Mouse (Mus musculus) cerebellum, adult (tissue): ENCODE data around the gene Arhgap10.

Experiments
- ATAC-seq: cut with Nextera tagmentation; 2 replicates; pipeline ENCODE4 v1.9.2; 2017; ENCODE audit warnings: mild to moderate bottlenecking, moderate library complexity, mixed read lengths; ENCODE audit not compliant: insufficient number of reproducible peaks, low FRiP score, low TSS enrichment

Arhgap10 gene

DNA sequence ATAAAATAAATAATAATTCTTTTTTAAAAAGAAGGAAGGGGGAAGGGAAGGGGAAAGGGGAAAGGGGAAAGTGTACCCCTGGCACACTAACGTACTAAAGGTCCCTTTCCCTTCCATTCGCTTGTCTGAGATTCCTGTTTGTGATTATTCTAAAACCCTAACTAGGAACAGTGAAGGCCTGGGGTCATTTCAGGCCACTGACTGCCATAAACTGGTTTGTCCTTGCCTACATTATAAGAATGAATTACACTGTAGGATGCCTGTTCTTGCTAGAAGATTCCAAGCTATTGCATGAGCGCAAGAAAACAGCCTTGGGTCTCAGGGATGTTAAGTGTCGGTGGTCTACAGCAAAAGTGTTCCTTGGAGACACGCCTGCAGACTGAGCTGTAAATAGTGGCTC, 263.3 kb downstream of the Arhgap10 start:
- ATAC-seq = no peak

DNA sequence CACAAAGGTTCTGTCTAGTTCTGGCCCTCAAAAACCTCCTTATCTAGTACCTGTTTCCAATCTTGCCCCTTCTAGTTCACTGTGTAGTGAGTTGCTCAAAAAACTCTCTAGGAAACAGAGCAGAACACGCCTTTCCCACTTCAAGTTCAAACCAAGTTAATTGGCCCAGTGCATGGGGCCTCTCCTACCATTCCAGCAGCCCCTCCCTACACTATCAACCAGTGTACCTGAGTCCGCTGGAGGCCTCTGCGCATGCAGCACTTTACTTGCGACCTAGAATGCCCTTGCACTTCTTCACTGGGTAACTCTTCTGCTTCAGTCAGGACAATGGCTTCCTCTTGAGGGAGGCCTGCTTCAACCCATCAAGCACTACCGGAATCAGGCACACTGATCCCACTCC, 266.6 kb downstream of the Arhgap10 start:
- no peak for ATAC-seq

DNA sequence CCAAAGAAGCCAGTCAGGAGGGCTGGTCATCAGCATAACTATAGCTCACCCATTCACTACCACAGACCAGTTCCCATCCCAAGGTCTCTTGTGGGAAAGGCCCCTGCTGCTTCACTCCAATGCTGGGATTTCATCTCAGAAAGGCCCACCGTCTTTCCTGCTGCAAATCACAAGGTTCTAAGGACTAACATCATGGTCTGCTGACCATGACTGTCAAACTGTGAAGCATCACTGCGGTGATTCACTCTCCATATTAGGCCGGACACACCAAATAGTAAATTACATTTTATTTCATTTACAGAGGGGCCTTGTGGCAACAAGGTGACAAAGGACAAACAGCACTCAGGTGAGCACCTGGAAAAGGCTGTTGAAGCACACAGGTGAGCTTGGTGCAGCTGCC, 267.7 kb downstream of the Arhgap10 start:
- no peak for ATAC-seq

DNA sequence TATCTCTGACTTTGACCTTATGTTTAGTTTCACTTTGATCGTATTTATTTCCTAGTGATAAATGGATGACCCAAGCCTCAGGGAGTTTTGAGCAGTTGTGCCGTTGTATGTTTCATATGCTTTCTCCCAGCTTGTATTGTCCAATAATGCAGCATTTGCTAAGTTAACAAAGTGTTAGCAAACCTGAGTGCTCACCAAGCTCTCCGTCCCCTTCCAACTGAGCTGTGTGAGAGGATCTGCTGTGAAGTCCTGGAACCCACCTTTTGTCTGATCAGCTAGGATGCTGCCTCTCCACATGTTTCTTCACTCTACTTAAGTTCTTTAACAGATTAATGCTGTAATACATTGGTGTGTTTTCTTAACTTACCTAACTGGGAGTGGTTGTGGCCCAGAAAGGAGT, 276.4 kb downstream of the Arhgap10 start:
- ATAC-seq = no peak

DNA sequence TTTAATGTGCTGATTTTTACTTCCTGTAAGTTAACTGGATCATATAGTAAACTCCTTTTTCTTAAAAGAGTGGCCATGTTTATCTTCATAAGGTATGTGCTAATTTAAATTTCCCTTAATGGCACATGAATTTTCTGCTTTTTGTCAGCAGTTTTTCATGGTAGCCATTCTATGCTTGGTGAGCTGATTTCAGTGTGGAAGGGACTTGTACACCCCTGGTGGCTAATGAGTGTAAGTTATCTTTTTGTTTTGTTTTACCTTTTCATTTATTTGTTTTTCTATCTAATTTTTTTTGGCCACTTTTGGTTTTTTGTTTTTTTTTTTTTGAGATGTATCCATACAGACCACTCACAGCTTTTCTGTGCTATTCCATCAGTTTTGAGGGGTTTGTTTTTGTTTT, 278.3 kb downstream of the Arhgap10 start:
- ATAC-seq = no peak

DNA sequence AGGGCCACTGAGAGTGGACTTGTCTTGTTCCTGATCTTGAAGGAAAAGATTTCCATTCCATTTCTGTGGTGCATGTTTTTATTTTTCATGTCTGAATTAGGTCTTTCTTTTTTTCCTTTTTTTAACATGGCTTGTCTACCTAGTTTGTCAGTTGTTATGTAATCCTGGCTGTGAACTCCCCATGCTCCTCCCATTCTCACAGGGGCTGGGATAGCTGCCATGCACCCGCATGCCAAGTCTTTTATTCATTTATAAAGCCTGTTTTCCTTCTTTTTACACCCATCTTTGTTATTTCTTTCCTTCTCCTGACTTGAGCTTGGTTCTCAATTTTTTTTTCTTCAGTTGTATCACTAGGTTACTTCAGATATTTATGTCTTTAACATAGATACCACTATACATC, 281.1 kb downstream of the Arhgap10 start:
- ATAC-seq = no peak

DNA sequence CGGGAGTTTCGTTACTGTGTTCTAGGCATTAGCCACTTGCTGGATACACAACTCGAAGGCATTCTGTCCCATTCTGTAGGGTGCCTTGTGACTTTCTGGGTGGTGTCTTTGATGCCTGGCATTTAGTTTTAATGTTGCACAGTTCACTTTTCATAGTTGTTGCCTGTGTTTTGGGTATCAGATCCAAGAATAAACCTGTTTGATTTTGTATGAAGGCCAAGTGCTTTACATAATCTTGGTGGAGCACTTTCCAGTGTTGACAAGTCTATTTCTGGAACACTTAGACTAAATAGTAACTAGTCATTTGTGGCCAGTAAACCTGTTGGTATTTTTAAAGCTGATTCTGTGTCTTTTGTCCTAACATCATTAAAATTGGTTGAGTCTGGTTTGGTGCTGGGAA, 285.3 kb downstream of the Arhgap10 start:
- ATAC-seq = no peak

DNA sequence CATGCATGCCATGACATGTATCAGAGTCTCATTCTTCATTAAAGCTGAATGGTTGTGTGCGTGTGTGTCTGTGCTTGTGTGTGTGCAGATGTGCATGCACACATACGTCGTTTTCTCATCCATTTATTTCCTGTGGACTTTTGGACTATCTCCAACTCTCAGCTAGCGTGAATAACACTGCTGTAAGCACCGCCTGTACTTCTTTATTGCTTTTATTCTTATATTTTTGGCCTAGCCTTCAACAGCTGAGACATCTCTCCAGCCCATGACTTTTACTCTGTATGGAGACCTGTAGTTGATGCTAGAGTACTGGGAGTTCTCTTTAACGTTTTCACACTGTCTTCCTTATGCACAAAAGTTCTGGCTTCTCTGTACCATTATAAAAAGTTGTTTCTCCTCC, 285.9 kb downstream of the Arhgap10 start:
- no peak for ATAC-seq

DNA sequence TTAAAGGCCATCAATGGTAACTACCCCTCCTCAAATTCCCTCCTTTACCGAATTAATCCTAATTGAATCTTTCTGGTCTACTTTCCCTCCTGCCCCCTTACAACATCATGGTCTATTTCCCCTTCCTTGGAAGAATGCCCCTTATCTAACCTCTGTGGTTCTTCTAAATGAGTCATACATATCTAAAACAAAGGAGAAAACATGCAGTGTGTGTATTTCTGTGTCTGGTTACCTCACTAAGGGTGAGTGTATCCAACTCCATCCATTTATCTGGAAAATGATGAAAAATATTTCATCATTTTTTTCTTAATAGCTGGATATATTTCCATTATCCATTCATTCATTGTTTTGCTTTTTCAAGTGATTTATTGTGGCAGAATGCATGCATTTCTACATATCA, 286.5 kb downstream of the Arhgap10 start:
- ATAC-seq = no peak

DNA sequence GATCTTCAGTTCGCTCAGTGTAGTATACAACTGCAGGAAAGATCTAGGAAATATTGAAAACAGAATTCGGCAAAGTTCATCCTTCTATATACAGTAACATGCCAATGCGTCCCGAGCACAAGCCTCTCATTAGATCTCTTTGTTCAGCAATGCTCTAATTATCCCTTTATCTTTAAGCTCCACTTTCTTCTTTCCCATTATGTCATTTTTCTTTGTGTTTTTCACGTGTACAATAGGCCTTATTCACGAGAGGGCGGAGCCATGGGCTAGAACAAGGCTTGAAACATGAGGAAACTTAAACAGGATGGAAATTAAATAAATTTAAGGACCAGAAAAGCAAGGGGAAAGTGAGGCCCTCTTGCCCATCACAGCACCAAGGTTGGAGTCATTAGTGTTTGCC, 289.1 kb downstream of the Arhgap10 start:
- ATAC-seq = no peak

DNA sequence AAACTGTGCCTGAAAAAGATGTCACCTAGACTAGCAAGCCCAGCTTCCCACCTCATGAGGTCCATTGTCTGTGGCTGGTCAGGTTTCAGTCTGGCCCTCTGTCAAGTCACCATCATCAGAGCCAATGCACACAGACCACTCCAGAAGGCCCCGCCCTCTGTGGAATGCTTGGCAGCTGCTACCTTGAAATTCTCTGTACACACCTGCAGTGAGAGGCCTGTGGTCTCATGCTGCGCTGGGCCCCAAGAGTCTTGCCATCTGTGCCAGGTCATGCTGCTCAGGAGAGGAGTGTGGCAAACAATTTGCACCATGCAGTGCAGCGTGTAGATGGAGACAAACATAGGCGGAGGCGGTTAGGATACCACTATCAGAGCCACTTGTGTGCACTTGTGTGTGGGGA, 290.0 kb downstream of the Arhgap10 start:
- ATAC-seq = peak; percentile 43; the same call in 1 of the 2 replicates

DNA sequence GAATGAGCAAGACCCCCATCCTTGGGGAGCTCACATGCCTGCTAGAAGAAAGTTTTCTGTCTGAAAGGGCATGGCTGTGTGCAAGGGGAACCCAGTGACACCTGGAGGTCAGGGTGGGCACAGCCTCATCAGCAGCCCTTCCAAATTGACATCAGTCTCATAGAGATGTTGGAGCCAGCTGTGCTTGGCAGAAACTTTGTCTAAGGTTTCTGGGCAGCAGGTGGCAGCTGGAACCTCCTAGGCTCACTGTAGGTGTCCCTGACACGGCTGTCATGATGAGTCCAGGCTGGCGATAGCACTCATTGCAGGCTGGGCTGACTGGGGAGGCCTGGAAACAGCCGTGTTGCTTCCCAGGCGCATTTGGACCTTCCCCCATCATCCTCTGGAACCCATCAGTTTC, 294.6 kb downstream of the Arhgap10 start:
- ATAC-seq = no peak

DNA sequence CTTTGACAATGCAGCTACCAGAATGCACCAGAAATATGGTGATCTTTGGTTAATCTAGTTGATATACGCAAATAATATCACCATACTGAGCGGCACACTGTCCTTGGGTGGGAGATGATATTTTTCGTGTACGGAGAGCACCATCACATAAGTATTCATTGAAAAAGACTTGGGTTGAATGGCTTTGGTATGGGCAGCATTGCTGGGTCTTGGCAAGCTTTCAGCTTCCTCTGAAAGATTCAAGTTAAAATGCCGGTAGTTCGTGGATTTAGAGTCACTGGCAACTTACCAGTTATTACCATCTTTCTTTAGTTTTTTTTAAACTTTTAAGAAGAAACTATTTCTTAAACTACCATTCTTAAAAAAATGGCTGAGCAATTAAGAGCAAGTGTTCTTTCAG, 302.6 kb downstream of the Arhgap10 start:
- no peak for ATAC-seq

DNA sequence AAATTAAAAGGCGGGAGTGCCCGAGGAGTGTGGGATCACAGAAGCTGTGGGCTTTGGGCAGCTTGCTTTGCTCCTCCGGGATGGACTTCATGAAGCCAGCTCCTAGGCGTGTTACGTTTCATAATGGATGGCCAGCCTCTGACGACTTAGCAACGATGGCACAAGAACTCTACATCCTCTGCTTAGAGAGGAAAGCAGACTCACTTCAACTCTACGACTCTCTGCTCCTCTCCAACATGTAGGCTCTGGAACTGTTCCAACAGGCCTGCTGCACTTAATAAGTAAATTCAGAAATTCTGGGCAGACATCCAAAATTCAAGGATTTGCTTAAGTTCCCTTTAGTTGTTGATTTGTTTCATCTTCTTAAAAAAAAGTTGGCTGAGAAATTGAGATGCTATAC, 303.1 kb downstream of the Arhgap10 start:
- ATAC-seq = no peak

DNA sequence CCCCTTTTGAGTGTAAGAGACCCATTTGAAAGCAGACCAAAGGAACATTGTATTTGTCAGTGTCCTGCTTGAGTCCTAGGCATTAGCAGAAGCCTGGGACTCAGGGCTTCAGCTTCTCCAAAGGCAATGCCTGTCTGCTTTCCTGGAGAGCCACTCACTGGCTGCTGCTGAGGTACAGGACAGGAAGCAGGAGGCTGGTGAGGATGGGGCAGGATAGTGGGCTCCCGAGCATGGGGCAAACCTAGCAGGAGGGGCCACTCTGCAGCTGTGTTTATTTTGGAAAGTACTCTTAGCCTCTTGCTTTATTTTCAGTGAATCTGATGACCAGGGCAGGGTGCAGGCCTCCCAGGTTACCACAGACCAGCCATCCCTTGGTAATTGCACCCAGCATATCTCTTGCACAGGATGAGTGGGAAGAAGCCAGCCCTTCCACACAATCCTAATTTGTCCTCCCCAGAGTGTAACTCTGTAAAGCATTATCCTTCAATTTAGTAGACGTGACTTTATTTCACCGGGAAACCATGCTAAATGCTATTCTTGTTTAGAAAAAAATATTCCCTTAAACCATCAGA, 303.8 kb downstream of the Arhgap10 start:
- ATAC-seq = no peak

DNA sequence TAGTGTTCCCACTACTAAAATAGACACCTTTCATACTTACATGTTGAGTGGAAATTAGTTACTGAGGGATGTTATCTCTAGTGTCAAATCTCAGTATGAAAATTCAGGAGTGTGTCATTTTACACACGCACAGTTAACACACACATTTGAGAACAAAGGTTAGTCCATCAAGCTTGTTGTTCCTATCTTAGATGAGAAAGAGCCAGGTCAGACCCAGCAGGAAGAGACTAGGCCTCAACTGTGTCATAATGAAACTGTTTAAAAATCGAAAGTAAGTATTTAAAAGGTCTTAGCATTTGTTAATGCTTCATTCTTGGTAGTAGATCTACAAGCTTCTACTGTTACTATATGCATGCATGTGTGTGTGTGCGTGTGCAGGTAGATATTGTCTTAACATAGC, 308.5 kb downstream of the Arhgap10 start:
- no peak for ATAC-seq
